Mouse (Mus musculus): ENCODE measurements around the gene Chac1.

Gene Chac1

DNA sequence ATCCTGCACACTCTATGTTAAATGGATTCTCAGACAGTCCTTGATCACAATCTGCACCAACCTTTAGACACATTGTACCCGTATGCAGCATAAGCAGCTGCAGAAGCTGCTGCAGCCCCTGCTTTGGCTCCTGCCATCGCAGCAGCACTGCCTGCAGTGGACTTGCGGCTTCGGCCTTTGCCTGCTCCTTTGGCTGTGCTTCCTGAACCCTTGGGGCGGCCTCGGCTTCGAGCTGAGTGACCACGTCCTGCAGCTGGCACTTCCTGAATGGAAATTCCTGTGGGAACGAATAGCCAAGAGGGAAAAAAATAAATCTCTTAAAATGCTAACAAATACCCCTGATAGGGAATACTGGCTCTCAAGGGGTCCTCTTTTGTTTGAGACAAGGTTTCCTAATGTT is 26.3 kb downstream of the Chac1 start:
- DNase-seq (ENCODE audit: low read depth, low spot score) = no peak

DNA sequence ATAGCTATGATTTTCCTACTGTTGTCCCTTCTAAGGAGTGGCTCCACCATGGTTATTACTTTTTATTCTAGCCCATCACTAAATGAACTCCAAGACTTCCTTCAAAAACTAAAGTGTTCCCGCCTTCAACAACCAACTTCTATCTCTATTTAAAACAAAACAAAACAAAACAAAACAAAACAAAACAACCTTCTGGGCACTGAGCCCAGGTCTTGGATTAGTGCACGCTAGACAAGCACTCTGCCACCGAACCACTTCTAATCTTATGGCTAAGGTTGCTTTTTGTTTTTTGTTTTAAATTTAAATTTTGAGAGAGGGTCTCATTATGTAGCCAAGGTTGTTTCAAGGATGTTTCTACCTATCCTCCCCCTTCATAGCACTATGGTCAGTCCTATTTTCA is 26.8 kb downstream of the Chac1 start:
- DNase-seq (ENCODE audit: low read depth, low spot score) = no peak

- no peak for DNase-seq (ENCODE audit: low read depth, low spot score)
Observed at GRCm38 (mm10) chr2:119379455-119379854, 28.4 kb downstream of the Chac1 start.

DNA sequence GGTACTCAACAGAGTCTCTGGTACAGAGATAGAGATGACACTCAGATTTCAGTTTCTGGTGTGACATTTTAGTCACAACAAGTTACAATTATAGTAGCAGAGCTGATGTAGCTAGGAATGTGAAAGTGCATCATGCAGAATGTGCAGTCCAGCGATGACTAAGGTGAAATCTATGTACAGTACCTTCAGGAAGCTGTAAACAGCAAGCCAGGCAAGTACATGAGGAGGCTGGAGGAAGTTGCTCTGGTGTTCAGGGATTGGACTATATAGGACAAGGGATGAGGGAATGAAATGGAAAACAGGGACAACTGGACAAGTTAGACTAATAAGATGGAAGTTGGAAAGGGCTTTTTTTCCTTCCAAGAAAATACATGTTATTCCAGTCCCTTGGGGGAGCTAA is 37.2 kb downstream of the Chac1 start:
- DNase-seq (ENCODE audit: low read depth, low spot score) = no peak

DNA sequence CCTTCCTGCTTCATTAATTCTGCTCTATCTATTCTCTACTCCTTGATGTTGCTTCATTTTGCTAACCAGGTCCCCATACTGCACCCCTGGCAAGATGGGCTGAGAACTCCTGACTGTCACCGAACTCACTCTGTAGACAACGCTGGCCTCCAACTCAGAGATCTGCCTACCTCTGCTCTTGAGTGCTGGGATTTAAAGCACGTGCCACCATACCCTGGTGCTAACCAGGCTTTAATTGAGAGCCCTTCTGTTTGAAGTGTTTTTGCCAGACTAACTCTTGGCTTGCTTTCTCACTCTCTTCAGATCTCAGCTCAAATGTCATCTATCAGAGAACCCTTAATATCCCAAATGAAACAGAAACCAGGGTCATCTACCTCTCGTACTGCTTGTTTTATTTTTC is 39.0 kb downstream of the Chac1 start:
- DNase-seq (ENCODE audit: low read depth, low spot score) = no peak

GRCm38 (mm10) chr2:119398252-119398651 is 47.2 kb downstream of the Chac1 start:
- no peak for DNase-seq (ENCODE audit: low read depth, low spot score)

GRCm38 (mm10) chr2:119398665-119399064 is 47.6 kb downstream of the Chac1 start:
- DNase-seq (ENCODE audit: low read depth, low spot score) = no peak

- no peak for DNase-seq (ENCODE audit: low read depth, low spot score)
Observed at GRCm38 (mm10) chr2:119399313-119399712, 48.3 kb downstream of the Chac1 start.

All from ZHBTc4 (cell line).